Mouse (Mus musculus) MEL (cell line): ENCODE data around the gene Sepsecs. TPM values are rescaled to one million over a fixed set of nuclear protein-coding genes. Genes with fewer than 3 reads are reported as not detected.

Experiments used
- DNase-seq: peaks from one replicate; pipeline ENCODE4 v3.0.0; 2011; ENCODE audit warnings: low read depth, low spot score
- H3K27ac ChIP-seq: 2 replicates; pipeline ENCODE4 v1.5.1; 2012; ENCODE audit warnings: low read depth, mild to moderate bottlenecking, control low read depth, low read length, moderate library complexity; ENCODE audit not compliant: control insufficient read depth
- H3K27me3 ChIP-seq, 2 experiments: fragments of 150-350 bp in 1 of 2; sonication (generic) in 1 of 2; 2 replicates each; pipeline ENCODE4 v1.6.1; 2012; ENCODE audit warnings: low read length in 2 of 2, mild to moderate bottlenecking in 2 of 2, improper control_type of control experiment in 1 of 2, moderate library complexity in 1 of 2; ENCODE audit not compliant: insufficient read depth in 2 of 2, control insufficient read depth in 1 of 2
- H3K36me3 ChIP-seq, 2 experiments: 2 replicates each; pipeline ENCODE4 v1.6.1; 2012 to 2014; ENCODE audit warnings: low read length in 2 of 2, improper control_type of control experiment in 1 of 2, inconsistent platforms in 1 of 2, mild to moderate bottlenecking in 1 of 2; ENCODE audit not compliant: insufficient read depth in 2 of 2, control insufficient read depth in 1 of 2
- H3K4me1 ChIP-seq, 2 experiments: fragments of 150-350 bp in 1 of 2; sonication (generic) in 1 of 2; 2 replicates each; pipeline ENCODE4 v1.6.1; 2012; ENCODE audit warnings: low read length in 2 of 2, improper control_type of control experiment in 1 of 2, mild to moderate bottlenecking in 1 of 2; ENCODE audit not compliant: insufficient read depth in 2 of 2, control insufficient read depth in 1 of 2
- H3K4me3 ChIP-seq, 2 experiments: fragments of 150-350 bp in 1 of 2; sonication (generic) in 1 of 2; 2 replicates each; pipeline ENCODE4 v1.5.1; 2012; ENCODE audit warnings: low read depth in 2 of 2, low read length in 2 of 2, mild to moderate bottlenecking in 2 of 2, moderate library complexity in 2 of 2, control low read depth in 1 of 2, improper control_type of control experiment in 1 of 2; ENCODE audit not compliant: control insufficient read depth in 1 of 2, insufficient read depth in 1 of 2
- H3K79me2 ChIP-seq: 2 replicates; pipeline ENCODE4 v1.6.1; 2012; ENCODE audit warnings: mild to moderate bottlenecking, low read length, moderate library complexity; ENCODE audit not compliant: control insufficient read depth, poor library complexity, insufficient read depth
- H3K9ac ChIP-seq: 2 replicates; pipeline ENCODE4 v1.6.1; 2012; ENCODE audit warnings: low read depth, mild to moderate bottlenecking, control low read depth, low read length, moderate library complexity; ENCODE audit not compliant: control insufficient read depth, poor library complexity, severe bottlenecking
- H3K9me3 ChIP-seq: fragments of 150-350 bp; sonication (generic); replicated peaks from 2 replicates; pipeline ENCODE4 v1.6.1; 2012; ENCODE audit warnings: mild to moderate bottlenecking, low read length, improper control_type of control experiment, moderate library complexity; ENCODE audit not compliant: insufficient read depth
- BHLHE40 ChIP-seq: IDR thresholded peaks from 2 replicates; pipeline ENCODE4 v1.6.1; 2012; ENCODE audit warnings: low read depth, mild to moderate bottlenecking, inconsistent platforms, low read length, improper control_type of control experiment, borderline replicate concordance
- CHD2 ChIP-seq: IDR thresholded peaks from 2 replicates; pipeline ENCODE4 v1.6.1; 2011; ENCODE audit warnings: low read length, improper control_type of control experiment
- E2F4 ChIP-seq: IDR thresholded peaks from 2 replicates; pipeline ENCODE4 v1.6.1; 2011; ENCODE audit warnings: low read depth, low read length, improper control_type of control experiment, borderline replicate concordance
- ETS1 ChIP-seq: IDR thresholded peaks from 2 replicates; pipeline ENCODE4 v1.6.1; 2012; ENCODE audit warnings: low read depth, mild to moderate bottlenecking, inconsistent platforms, low read length, improper control_type of control experiment, moderate library complexity
- GABPA ChIP-seq: IDR thresholded peaks from 2 replicates; pipeline ENCODE4 v1.6.1; 2012; ENCODE audit warnings: low read depth, mild to moderate bottlenecking, inconsistent platforms, low read length, improper control_type of control experiment, moderate library complexity
- HCFC1 ChIP-seq: IDR thresholded peaks from 2 replicates; pipeline ENCODE4 v1.6.1; 2012; ENCODE audit warnings: low read depth, mild to moderate bottlenecking, inconsistent platforms, low read length, improper control_type of control experiment, moderate library complexity
- JUND ChIP-seq: IDR thresholded peaks from 2 replicates; pipeline ENCODE4 v1.6.1; 2011; ENCODE audit warnings: low read depth, mild to moderate bottlenecking, improper control_type of control experiment, low read length
- MAZ ChIP-seq: IDR thresholded peaks from 2 replicates; pipeline ENCODE4 v1.6.1; 2012; ENCODE audit warnings: low read depth, mild to moderate bottlenecking, inconsistent platforms, low read length, improper control_type of control experiment
- MXI1 ChIP-seq: IDR thresholded peaks from 2 replicates; pipeline ENCODE4 v1.6.1; 2011; ENCODE audit warnings: mild to moderate bottlenecking, low read depth, low read length, improper control_type of control experiment
- MYC ChIP-seq: IDR thresholded peaks from 2 replicates; pipeline ENCODE4 v1.6.1; 2011; ENCODE audit warnings: low read depth, mild to moderate bottlenecking, low read length, improper control_type of control experiment, moderate library complexity
- NELFE ChIP-seq: IDR thresholded peaks from 2 replicates; pipeline ENCODE4 v1.6.1; 2011; ENCODE audit warnings: low read depth, low read length, improper control_type of control experiment
- POLR2AphosphoS5 ChIP-seq: IDR thresholded peaks from 2 replicates; pipeline ENCODE4 v1.6.1; 2012; ENCODE audit warnings: low read depth, borderline replicate concordance, mild to moderate bottlenecking, inconsistent platforms, low read length, moderate library complexity, mixed read lengths
- RAD21 ChIP-seq: IDR thresholded peaks from 2 replicates; pipeline ENCODE4 v1.6.1; 2011; ENCODE audit warnings: mild to moderate bottlenecking, low read depth, low read length, improper control_type of control experiment
- TAL1 ChIP-seq: IDR thresholded peaks from 2 replicates; pipeline ENCODE4 v1.6.1; 2012; ENCODE audit warnings: mild to moderate bottlenecking, inconsistent platforms, low read length, moderate library complexity, mixed read lengths
- TCF12 ChIP-seq: IDR thresholded peaks from 2 replicates; pipeline ENCODE4 v1.6.1; 2014; ENCODE audit warnings: low read depth, mild to moderate bottlenecking, inconsistent platforms, low read length, improper control_type of control experiment, moderate library complexity
- USF2 ChIP-seq, 2 experiments: IDR thresholded peaks; 2 replicates each; pipeline ENCODE4 v1.6.1; 2011 to 2012; ENCODE audit warnings: improper control_type of control experiment in 2 of 2, low read length in 2 of 2, borderline replicate concordance in 1 of 2, inconsistent platforms in 1 of 2, low read depth in 1 of 2, mild to moderate bottlenecking in 1 of 2; ENCODE audit not compliant: insufficient read depth in 1 of 2
- ZMIZ1 ChIP-seq: IDR thresholded peaks from 2 replicates; pipeline ENCODE4 v1.6.1; 2012; ENCODE audit warnings: low read depth, mild to moderate bottlenecking, inconsistent platforms, low read length, improper control_type of control experiment, moderate library complexity
- ZNF384 ChIP-seq: IDR thresholded peaks from 2 replicates; pipeline ENCODE4 v1.6.1; 2012; ENCODE audit warnings: low read depth, mild to moderate bottlenecking, inconsistent platforms, low read length, improper control_type of control experiment
- polyA plus RNA-seq, 2 experiments: library from polyadenylated mRNA; stranded (reverse) in 1 of 2; unstranded in 1 of 2; fragments of >175 nt in 1 of 2; fragments of >200 nt in 1 of 2; gene quantifications; 2 replicates each; pipeline versions ENCODE4 v1.2.1 to v1.2.4; 2012; ENCODE audit warnings: low replicate concordance in 2 of 2, low read depth in 1 of 2; ENCODE audit not compliant: insufficient read length in 2 of 2, insufficient read depth in 1 of 2, missing spikeins in 1 of 2
- total RNA-seq: library from RNA; depleted of rRNA; stranded (reverse); fragments of 300-350 nt; gene quantifications from 2 replicates; pipeline ENCODE4 v1.2.3, GENCODE M21; 2012

Sepsecs gene
- total and polyA plus RNA-seq, 3 experiments = 11.8 to 12.2 TPM; not detected in 1

- no peak for DNase-seq
These were observed 5.0 kb upstream of the Sepsecs start for GRCm38 (mm10) chr5:52674384-52675069.

GRCm38 (mm10) chr5:52673341-52673740, 3.8 kb upstream of the Sepsecs start:
- DNase-seq = no peak
- H3K27me3 ChIP-seq = peaks cover 0 to 2% of the 10 kb centered on the region in 2 experiments; a peak in 2 of 4 replicates
- H3K36me3 ChIP-seq = peaks cover 0 to 7% of the 10 kb centered on the region in 2 experiments; a peak in 2 of 4 replicates
- H3K4me1 ChIP-seq = peaks cover 0 to 5% of the 10 kb centered on the region in 2 experiments; a peak in 2 of 4 replicates
- TF ChIP-seq TAL1 = no peak
- TF ChIP-seq USF2 (IDR thresholded peaks at IDR 0.05; ENCODE audit: borderline replicate concordance in 1 of 2, insufficient read depth in 1 of 2, low read depth in 1 of 2, low read length in 2 of 2) = no peak
- TF ChIP-seq TCF12 = no peak
- no peak for TF ChIP-seq ETS1
- no peak for TF ChIP-seq HCFC1
- no peak for TF ChIP-seq MYC
- no peak for TF ChIP-seq POLR2AphosphoS5
- no peak for TF ChIP-seq JUND
- TF ChIP-seq E2F4 = no peak
- TF ChIP-seq CHD2 = no peak
- no peak for TF ChIP-seq MAZ
- H3K4me3 ChIP-seq = no peak overlapping the region
- peaks cover 7% of the 10 kb centered on the region for H3K79me2 ChIP-seq
- H3K9ac ChIP-seq = no peak overlapping the region
- H3K9me3 ChIP-seq = no peaks in the 10 kb centered on the region
- no peak overlapping the region for H3K27ac ChIP-seq

More at GRCm38 (mm10) chr5:52674384-52675069, 5.0 kb upstream of the Sepsecs start:
- peaks cover 0 to 2% of the 10 kb centered on the region in 2 experiments; a peak in 2 of 4 replicates for H3K36me3 ChIP-seq
- H3K27me3 ChIP-seq = peaks cover 0 to 4% of the 10 kb centered on the region in 2 experiments; a peak in 3 of 4 replicates
- H3K79me2 ChIP-seq = no peaks in the 10 kb centered on the region
- H3K4me3 ChIP-seq = no peak overlapping the region
- TF ChIP-seq ZNF384 (no peak), NELFE (no peak), MXI1 (no peak), RAD21 (no peak), GABPA (no peak), ZMIZ1 (no peak), MYC (no peak), HCFC1 (no peak), E2F4 (no peak), BHLHE40 (no peak)
- H3K9ac ChIP-seq = no peak overlapping the region
- 0 out of 4 replicates have a peak, but pooled peaks cover 0 to 5% of the 10 kb centered on the region in 2 experiments for H3K4me1 ChIP-seq
- H3K27ac ChIP-seq = no peak overlapping the region
- H3K9me3 ChIP-seq = no peaks in the 10 kb centered on the region
